Mouse (Mus musculus) stomach, postnatal 0 days (tissue): ENCODE data around the gene Rad9b.

Experiments
- CTCF ChIP-seq: IDR thresholded peaks from 2 replicates; pipeline ENCODE4 v1.5.1; 2016; ENCODE audit warnings: antibody characterized with exemption, low read depth, mild to moderate bottlenecking, moderate library complexity
- EP300 ChIP-seq: optimal IDR thresholded peaks from 2 replicates; pipeline ENCODE3; 2016; ENCODE audit warnings: antibody characterized with exemption

DNA sequence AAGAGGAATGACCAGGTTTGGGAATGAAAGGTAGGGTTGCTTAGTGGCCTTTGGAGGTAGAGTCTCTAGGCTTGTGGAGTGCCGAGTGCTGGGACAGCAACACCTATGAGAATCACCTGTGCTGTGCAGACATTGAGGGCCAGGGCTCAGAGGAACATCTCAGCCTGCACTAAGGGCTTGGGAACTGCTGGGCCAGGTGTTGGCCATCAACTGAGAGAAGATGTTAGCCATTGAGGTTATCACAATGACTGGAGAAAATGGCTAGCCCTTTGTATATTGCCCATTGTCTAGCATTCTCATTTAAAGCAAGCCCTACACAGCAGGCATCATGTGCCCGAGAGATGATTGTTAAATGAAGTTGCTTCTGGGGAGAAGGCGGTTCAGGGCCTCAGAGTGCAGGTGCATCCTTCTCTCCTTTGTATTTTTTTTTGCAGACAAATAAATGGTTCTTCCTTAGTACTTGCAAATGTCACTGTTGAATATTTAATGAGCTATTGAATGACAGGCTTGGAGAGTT, 59.8 kb downstream of the Rad9b start:
- no peak for TF ChIP-seq CTCF
- TF ChIP-seq EP300 = no peak
